In genomic region chr5:113981171-113981570, GRCm38 (mm10) we compare ENCODE assay signal across 34 mouse cellular contexts. TPM values are rescaled to one million over a fixed set of nuclear protein-coding genes. Genes with fewer than 3 reads are reported as not detected.
DNase-seq lines count a peak whose midpoint lies in the region; ATAC-seq and TF ChIP-seq lines count a peak whose summit lies in the region.
"Had no signal": no experiment of that assay in that cellular context is flagged by ENCODE, and none has a peak within 500 bp of the region (broad histone marks: within the 10 kb centered on the region; RNA-seq: fewer than 3 reads in every experiment).

No protein-coding gene starts in this region.

- no peak for TF ChIP-seq POLR2A in bone marrow, adult 2 months (IDR thresholded peaks at IDR 0.05; ENCODE audit: borderline replicate concordance, control insufficient read depth, low read depth, low read length)

- peak overlapping the region; percentile 49 for H3K4me2 ChIP-seq in liver, embryonic 11.5 days
- peak overlapping the region; percentile 55 for H3K4me2 ChIP-seq in liver, embryonic 16.5 days (ENCODE audit: low read depth, low read length)
- H3K4me2 ChIP-seq: embryonic facial prominence, embryonic 15.5 days; forebrain, embryonic 15.5 days; heart, embryonic 13.5 days; hindbrain, embryonic 15.5 days; lung, embryonic 14.5 days; midbrain, embryonic 11.5 days had no signal

- peak; percentile 72 for DNase-seq in A20 (ENCODE audit: low read depth, low spot score)
- DNase-seq in liver, embryonic 11.5 days (ENCODE audit: low spot score), result no peak
- DNase-seq in spleen, postnatal 14 days (ENCODE audit: low spot score in 2 of 2), result no peak
- no peak for DNase-seq in c-Kit-positive CD71-positive TER-119-positive erythroid progenitor cells, embryonic 14.5 days (ENCODE audit: low spot score)
- DNase-seq: B cell, adult 2 months; cerebellum, adult 18-20 months; cerebellum, postnatal 25 days; gastrocnemius, postnatal 25 days; heart, adult 11 months; heart, postnatal 10 days; kidney, postnatal 36 days; left cerebral cortex, postnatal 4 days; lung, embryonic 14.5 days; lung, postnatal 14 days; right cerebral cortex, adult 18-20 months had no signal

- no peak overlapping the region for H3K4me3 ChIP-seq in bone marrow, adult 2 months (replicated peaks; ENCODE audit: control insufficient read depth, low read depth, low read length)
- H3K4me3 ChIP-seq in liver, embryonic 11.5 days (ENCODE audit: low read depth, low read length), result no peak overlapping the region
- no peak overlapping the region for H3K4me3 ChIP-seq in liver, embryonic 16.5 days (ENCODE audit: low read depth, low read length)
- H3K4me3 ChIP-seq: embryonic facial prominence, embryonic 10.5 days; embryonic facial prominence, embryonic 15.5 days; forebrain, embryonic 15.5 days; heart, embryonic 13.5 days; hindbrain, embryonic 10.5 days; hindbrain, embryonic 15.5 days; layer of hippocampus, adult 2 months had no signal

- no peaks in the 10 kb centered on the region for H3K9me3 ChIP-seq in liver, embryonic 11.5 days (ENCODE audit: control insufficient read depth, low read length)
- no peaks in the 10 kb centered on the region for H3K9me3 ChIP-seq in liver, embryonic 16.5 days (replicated peaks; ENCODE audit: control insufficient read depth, low read length)
- H3K9me3 ChIP-seq: embryonic facial prominence, embryonic 10.5 days; embryonic facial prominence, embryonic 15.5 days; forebrain, embryonic 15.5 days; heart, embryonic 13.5 days; hindbrain, embryonic 10.5 days; hindbrain, embryonic 15.5 days had no signal

- no peaks in the 10 kb centered on the region for H3K27me3 ChIP-seq in liver, embryonic 11.5 days (replicated peaks; ENCODE audit: control insufficient read depth, insufficient read depth, low read length)
- H3K27me3 ChIP-seq in liver, embryonic 16.5 days (ENCODE audit: control insufficient read depth, insufficient read depth, low read depth, low read length), result no peaks in the 10 kb centered on the region
- H3K27me3 ChIP-seq: embryonic facial prominence, embryonic 15.5 days; forebrain, embryonic 15.5 days; heart, embryonic 13.5 days; hindbrain, embryonic 15.5 days had no signal

- peak overlapping the region; percentile 47 for H3K27ac ChIP-seq in bone marrow, adult 2 months (ENCODE audit: control insufficient read depth, insufficient read depth, low read depth, low read length, poor library complexity)
- H3K27ac ChIP-seq in liver, embryonic 11.5 days (ENCODE audit: low read depth, low read length), result peak overlapping the region; percentile 86
- H3K27ac ChIP-seq in liver, embryonic 16.5 days (ENCODE audit: low read length), result peak overlapping the region; percentile 88
- H3K27ac ChIP-seq: embryonic facial prominence, embryonic 10.5 days; embryonic facial prominence, embryonic 15.5 days; forebrain, embryonic 15.5 days; hindbrain, embryonic 10.5 days; hindbrain, embryonic 15.5 days; layer of hippocampus, adult 2 months had no signal

- peak overlapping the region; percentile 47 for H3K9ac ChIP-seq in liver, embryonic 11.5 days (ENCODE audit: low read depth, low read length)
- H3K9ac ChIP-seq in liver, embryonic 16.5 days (ENCODE audit: low read depth, low read length), result peak overlapping the region; percentile 53
- H3K9ac ChIP-seq: embryonic facial prominence, embryonic 15.5 days; forebrain, embryonic 15.5 days; hindbrain, embryonic 15.5 days; lung, embryonic 14.5 days had no signal

- WGBS in bone marrow, adult 2 months, result 47% methylated on average over 6 of the region's 6 CpGs
- 66% methylated on average over 6 of the region's 6 CpGs for WGBS in liver, embryonic 11.5 days
- 51% methylated on average over 6 of the region's 6 CpGs for WGBS in liver, embryonic 16.5 days (ENCODE audit: insufficient replicate concordance)

- ATAC-seq in liver, embryonic 11.5 days (replicated peaks; ENCODE audit: low FRiP score), result no peak
- ATAC-seq in liver, embryonic 16.5 days (ENCODE audit: low read depth), result no peak
- no peak for ATAC-seq in megakaryocyte progenitor cell, adult 5-6 weeks (replicated peaks; ENCODE audit: poor library complexity)
- ATAC-seq: forebrain, embryonic 15.5 days; inflammation-experienced regulatory T-cells, adult 6 months; midbrain, embryonic 16.5 days had no signal

- TF ChIP-seq CTCF in bone marrow, adult 2 months (IDR thresholded peaks at IDR 0.05; ENCODE audit: control insufficient read depth, insufficient read depth, low read length), result no peak

- peaks cover 7% of the 10 kb centered on the region for H3K4me1 ChIP-seq in bone marrow, adult 2 months (ENCODE audit: control insufficient read depth, insufficient read depth, low read length)
- peaks cover 76% of the 10 kb centered on the region for H3K4me1 ChIP-seq in liver, embryonic 11.5 days (replicated peaks; ENCODE audit: control insufficient read depth, insufficient read depth, low read length)
- peaks cover 93% of the 10 kb centered on the region for H3K4me1 ChIP-seq in liver, embryonic 16.5 days (ENCODE audit: control insufficient read depth, low read depth, low read length)

- H3K36me3 ChIP-seq in liver, embryonic 11.5 days (ENCODE audit: control insufficient read depth, insufficient read depth, low read length), result 0 out of 2 replicates have a peak, but pooled peaks cover 3% of the 10 kb centered on the region
- peaks cover 3% of the 10 kb centered on the region for H3K36me3 ChIP-seq in liver, embryonic 16.5 days (ENCODE audit: control insufficient read depth, insufficient read depth)
- H3K36me3 ChIP-seq: forebrain, embryonic 15.5 days; hindbrain, embryonic 15.5 days had no signal

RNA-seq across cellular contexts. Expression of gene Ssh1, which starts 12.5 kb away (rescaled TPM):
- 13.0 and 14.4 TPM in 2 replicates for polyA plus RNA-seq in bone marrow, adult 2 months (2011; ENCODE audit: insufficient read depth, insufficient read length, low replicate concordance, missing spikeins)
- polyA plus RNA-seq in liver, embryonic 11.5 days (2014; fragmentation: Nextera tagmentation; extraction: Ambion mirVana), result 16.2 and 17.8 TPM in 2 replicates
- 6.1 and 6.8 TPM in 2 replicates for polyA plus RNA-seq in liver, embryonic 16.5 days (2015; fragmentation: Nextera tagmentation; extraction: Ambion mirVana)
- 4.5 and 5.0 TPM in 2 replicates for total RNA-seq in megakaryocyte progenitor cell, adult 5-6 weeks (2015)
- total RNA-seq in megakaryocyte progenitor cell, adult 5-6 weeks (2017), result 3.3 and 4.2 TPM in 2 replicates

RNA-seq across cellular contexts. Expression of gene Dao, which starts 22.3 kb away (rescaled TPM):
- 1.6 TPM in 1 of 2 replicates, not detected in the other for polyA plus RNA-seq in bone marrow, adult 2 months (2011; ENCODE audit: insufficient read depth, insufficient read length, low replicate concordance, missing spikeins)
- 0.23 TPM in 1 of 2 replicates, not detected in the other for polyA plus RNA-seq in liver, embryonic 11.5 days (2014; fragmentation: Nextera tagmentation; extraction: Ambion mirVana)
- polyA plus RNA-seq in liver, embryonic 16.5 days (2015; fragmentation: Nextera tagmentation; extraction: Ambion mirVana), result 0.21 TPM in 1 of 2 replicates, not detected in the other
- not detected in 2 replicates for total RNA-seq in megakaryocyte progenitor cell, adult 5-6 weeks (2015)
- not detected in 2 replicates for total RNA-seq in megakaryocyte progenitor cell, adult 5-6 weeks (2017)
- total RNA-seq: adrenal gland, postnatal 10 days; gastrocnemius, adult 18-20 months; gastrocnemius, postnatal 25 days; heart, postnatal 10 days; layer of hippocampus, adult 2 months; layer of hippocampus, postnatal 25 days; left cerebral cortex, postnatal 4 days; megakaryocyte, adult 5-6 weeks; neutrophil, adult 5-6 weeks had no signal
- polyA plus RNA-seq: embryonic facial prominence, embryonic 10.5 days; embryonic facial prominence, embryonic 15.5 days; forebrain, embryonic 15.5 days; heart, embryonic 13.5 days; hindbrain, embryonic 10.5 days; inflammation-experienced regulatory T-cells, adult 6 months; lung, embryonic 14.5 days; midbrain, embryonic 11.5 days; midbrain, embryonic 16.5 days; neural tube, embryonic 11.5 days had no signal
